Mouse (Mus musculus) lung, postnatal 0 days (tissue): ENCODE measurements around the gene Wdr62. TPM values are rescaled to one million over a fixed set of nuclear protein-coding genes. Genes with fewer than 3 reads are reported as not detected.
"Not testable (repeated sequence)": the region's sequence is repeated elsewhere in the genome, so short reads cannot be mapped to it uniquely, and the experiment has no call there.

Experiments
- ATAC-seq: fragments of 200-750 bp; cut with Nextera tagmentation; 2 replicates; pipeline ENCODE4 v1.8.0; 2017; ENCODE audit warnings: moderate library complexity
- DNase-seq: peaks from one replicate; pipeline ENCODE4 v3.0.0-alpha.2; 2016; ENCODE audit warnings: low spot score
- H3K27ac ChIP-seq: fragments of 300-500 bp; sonication (generic); 2 replicates; pipeline ENCODE4 v1.5.1; 2014; ENCODE audit warnings: antibody characterized with exemption, mild to moderate bottlenecking, low read length, mixed read lengths
- H3K27me3 ChIP-seq: fragments of 300-500 bp; sonication (generic); replicated peaks from 2 replicates; pipeline ENCODE4 v1.6.1; 2014; ENCODE audit warnings: low read length, mixed read lengths; ENCODE audit not compliant: insufficient read depth
- H3K36me3 ChIP-seq: fragments of 300-500 bp; sonication (generic); 2 replicates; pipeline ENCODE4 v1.6.1; 2014; ENCODE audit warnings: low read length, mixed read lengths; ENCODE audit not compliant: insufficient read depth
- H3K4me1 ChIP-seq: fragments of 300-500 bp; sonication (generic); 2 replicates; pipeline ENCODE4 v1.6.1; 2014; ENCODE audit warnings: antibody characterized with exemption, low read depth, low read length, mixed read lengths; ENCODE audit not compliant: insufficient read depth
- H3K4me2 ChIP-seq: fragments of 300-500 bp; sonication (generic); replicated peaks from 2 replicates; pipeline ENCODE4 v1.6.1; 2014; ENCODE audit warnings: low read depth, mild to moderate bottlenecking, low read length, moderate library complexity, mixed read lengths
- H3K4me3 ChIP-seq: fragments of 300-500 bp; sonication (generic); 2 replicates; pipeline ENCODE4 v1.5.1; 2014; ENCODE audit warnings: low read depth, low read length
- H3K9ac ChIP-seq: fragments of 300-500 bp; sonication (generic); replicated peaks from 2 replicates; pipeline ENCODE4 v1.6.1; 2014; ENCODE audit warnings: low read depth, mild to moderate bottlenecking
- H3K9me3 ChIP-seq: fragments of 300-500 bp; sonication (generic); 2 replicates; pipeline ENCODE4 v1.6.1; 2016; ENCODE audit warnings: low read length, mixed read lengths
- CTCF ChIP-seq: IDR thresholded peaks from 2 replicates; pipeline ENCODE4 v1.5.1; 2016; ENCODE audit warnings: antibody characterized with exemption, mild to moderate bottlenecking
- EP300 ChIP-seq: IDR thresholded peaks from 2 replicates; pipeline ENCODE4 v1.6.1; 2016; ENCODE audit warnings: antibody characterized with exemption, mild to moderate bottlenecking, control low read depth
- WGBS: fragments of 180-500 bp; shearing (Covaris S2); extraction: QIAGEN DNeasy Blood & Tissue Kit; methylation state at CpG from one replicate; pipeline ENCODE4 v1.1.7; 2014; 5-methylcytosine and 5-hydroxymethylcytosine counted together
- polyA plus RNA-seq: library from polyadenylated mRNA; unstranded; fragments of >200 nt; fragmentation: Nextera tagmentation; extraction: Ambion mirVana; gene quantifications from 2 replicates; pipeline ENCODE4 v1.2.1, GENCODE M21; 2015

Wdr62 gene
- polyA plus RNA-seq, 1 experiment from 2014 or later: 2.7 TPM

DNA sequence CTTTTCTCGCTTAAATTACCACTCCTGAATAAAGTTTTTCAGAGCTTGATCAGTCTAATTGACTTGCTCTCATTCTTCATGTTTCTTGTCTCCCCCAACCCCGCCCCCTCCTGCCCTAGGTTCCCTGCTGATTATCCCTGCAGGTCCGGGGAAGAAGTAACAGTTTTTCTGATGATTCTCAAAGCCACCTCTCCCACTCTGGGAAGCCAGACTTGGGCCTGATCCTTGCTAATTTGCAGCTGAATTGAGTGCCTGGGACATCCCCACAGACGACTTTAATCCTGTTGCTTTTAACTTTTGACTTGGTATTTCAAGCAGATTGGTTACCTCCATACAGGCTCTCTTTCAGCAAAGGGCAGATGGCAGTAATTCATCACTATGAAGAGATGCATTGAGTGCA is 69.2 kb downstream of the Wdr62 start:
- Histone ChIP-seq H3K27me3 (no peaks in the 10 kb centered on the region), H3K4me3 (no peak overlapping the region), H3K27ac (no peak overlapping the region), H3K4me1 (no peaks in the 10 kb centered on the region), H3K9ac (no peak overlapping the region), H3K4me2 (no peak overlapping the region), H3K9me3 (no peaks in the 10 kb centered on the region), H3K36me3 (no peaks in the 10 kb centered on the region)
- ATAC-seq: no peak
- TF ChIP-seq EP300 (no peak), CTCF (no peak)
- no peak for DNase-seq
- 36% methylated on average over 4 of the region's 4 CpGs for WGBS

DNA sequence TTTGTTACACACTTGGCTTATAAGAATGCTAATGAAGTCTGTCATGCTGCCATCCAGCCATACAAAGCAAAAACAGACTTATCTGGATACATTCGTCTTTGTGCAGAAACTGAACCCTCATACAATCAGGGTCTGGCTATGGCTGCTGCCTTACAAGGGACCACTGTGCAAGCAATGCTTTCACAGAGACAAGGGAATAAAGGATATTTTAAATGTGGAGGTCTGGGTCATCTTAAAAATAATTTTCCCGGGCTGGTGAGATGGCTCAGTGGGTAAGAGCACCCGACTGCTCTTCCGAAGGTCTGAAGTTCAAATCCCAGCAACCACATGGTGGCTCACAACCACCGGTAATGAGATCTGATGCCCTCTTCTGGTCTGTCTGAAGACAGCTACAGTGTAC is 73.9 kb downstream of the Wdr62 start:
- not testable (repeated sequence) for DNase-seq, ATAC-seq, H3K9me3 ChIP-seq, H3K9ac ChIP-seq, H3K36me3 ChIP-seq, H3K27ac ChIP-seq, H3K4me2 ChIP-seq, H3K27me3 ChIP-seq, H3K4me1 ChIP-seq, H3K4me3 ChIP-seq
- peak; percentile 10; the same call in 1 of the 2 replicates for TF ChIP-seq CTCF
- WGBS: 48% methylated on average over 5 of the region's 5 CpGs

DNA sequence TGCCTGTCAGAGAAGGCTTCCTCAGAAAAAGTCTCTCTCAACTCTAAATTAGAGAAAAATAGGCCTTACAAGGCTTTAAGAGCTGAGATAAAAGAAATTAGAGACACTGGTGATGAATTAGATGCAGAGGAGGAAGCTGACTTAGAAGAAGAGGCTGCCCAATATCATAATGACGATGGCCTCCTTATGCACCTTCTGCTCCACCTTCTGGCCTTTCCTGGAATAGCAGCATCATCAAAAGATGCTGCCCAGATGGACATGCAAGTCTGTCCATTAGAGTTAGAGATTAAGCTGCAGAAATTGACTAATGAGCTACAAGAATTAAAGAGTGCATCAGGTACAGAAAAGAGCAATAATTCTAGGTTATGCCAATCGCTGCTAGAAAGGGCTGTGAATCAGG is 74.8 kb downstream of the Wdr62 start:
- Histone ChIP-seq H3K4me1 (no peaks in the 10 kb centered on the region), H3K36me3 (no peaks in the 10 kb centered on the region), H3K9ac (no peak overlapping the region), H3K9me3 (no peaks in the 10 kb centered on the region), H3K4me2 (no peak overlapping the region), H3K27ac (no peak overlapping the region), H3K4me3 (no peak overlapping the region), H3K27me3 (no peaks in the 10 kb centered on the region)
- no peak for ATAC-seq
- peak; percentile 74 for DNase-seq
- TF ChIP-seq CTCF (peak; percentile 88), EP300 (no peak)
- WGBS: 0% methylated on average over 2 of the region's 2 CpGs

DNA sequence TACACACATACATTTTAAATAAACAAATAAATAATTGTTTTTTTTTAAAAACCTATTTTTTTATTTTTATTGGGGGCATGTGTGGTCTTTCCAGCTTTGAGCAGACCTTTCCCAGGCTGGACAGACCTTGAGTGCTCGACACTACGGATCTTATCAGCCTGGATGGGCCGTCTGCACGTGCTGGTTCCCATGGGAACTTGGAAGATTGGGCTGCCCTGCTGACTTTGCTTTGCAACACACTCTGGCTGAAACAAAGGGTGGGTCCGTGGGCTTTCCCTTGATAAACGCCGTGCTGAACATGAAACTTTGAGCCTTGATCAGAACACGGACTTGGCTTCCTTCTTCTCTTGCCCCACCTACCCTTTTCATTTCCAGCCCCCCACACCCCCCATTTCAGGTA is 75.8 kb downstream of the Wdr62 start:
- Histone ChIP-seq H3K27me3 (no peaks in the 10 kb centered on the region), H3K4me2 (no peak overlapping the region), H3K27ac (no peak overlapping the region), H3K9ac (no peak overlapping the region), H3K36me3 (no peaks in the 10 kb centered on the region), H3K4me1 (no peaks in the 10 kb centered on the region), H3K9me3 (no peaks in the 10 kb centered on the region), H3K4me3 (no peak overlapping the region)
- 18% methylated on average over 8 of the region's 8 CpGs for WGBS
- no peak for TF ChIP-seq EP300
- ATAC-seq (no peak), DNase-seq (no peak)

DNA sequence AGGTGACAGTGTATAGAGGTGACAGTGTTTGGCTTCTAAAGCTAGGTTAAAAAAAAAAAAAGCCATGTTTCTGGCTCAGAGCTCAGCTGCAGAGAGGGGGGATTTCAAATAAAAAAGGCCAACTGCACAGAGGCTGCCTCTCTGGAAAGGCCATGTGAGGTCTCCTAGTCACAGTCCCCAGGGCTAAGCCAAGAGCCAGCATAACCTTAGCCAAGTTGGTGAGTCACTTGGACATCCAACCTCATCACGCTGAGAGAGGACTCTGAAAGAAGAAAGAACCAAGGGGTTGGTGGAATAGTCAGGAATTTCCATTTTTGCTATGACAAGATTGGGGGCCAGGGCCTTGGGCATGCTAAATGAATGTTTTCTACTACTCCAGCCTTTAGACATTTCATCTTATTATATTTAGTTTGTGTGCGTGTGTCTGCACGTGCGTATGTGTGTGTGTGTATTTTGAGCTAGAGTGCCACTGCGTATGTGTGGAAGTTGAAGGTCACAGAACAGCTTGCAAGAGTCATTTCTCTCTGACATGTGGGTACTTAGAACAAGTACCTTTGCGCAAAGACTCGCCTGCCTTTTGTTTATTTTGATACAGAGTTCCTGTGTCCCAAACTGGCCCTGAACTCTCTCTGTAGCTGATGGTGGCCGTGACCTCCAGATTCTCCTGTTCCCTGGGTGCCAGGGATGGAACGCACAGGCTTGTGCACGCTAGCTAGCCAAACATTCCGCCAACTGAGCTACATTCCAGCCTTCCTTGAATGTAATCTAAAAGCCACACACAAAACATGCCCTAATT is 77.1 kb downstream of the Wdr62 start:
- Histone ChIP-seq H3K9me3 (no peaks in the 10 kb centered on the region), H3K9ac (no peak overlapping the region), H3K27me3 (no peaks in the 10 kb centered on the region), H3K36me3 (no peaks in the 10 kb centered on the region), H3K27ac (no peak overlapping the region), H3K4me2 (no peak overlapping the region), H3K4me3 (no peak overlapping the region), H3K4me1 (no peaks in the 10 kb centered on the region)
- WGBS: 38% methylated on average over 11 of the region's 11 CpGs
- TF ChIP-seq EP300: no peak
- TF ChIP-seq CTCF: no peak
- ATAC-seq: no peak
- no peak for DNase-seq

DNA sequence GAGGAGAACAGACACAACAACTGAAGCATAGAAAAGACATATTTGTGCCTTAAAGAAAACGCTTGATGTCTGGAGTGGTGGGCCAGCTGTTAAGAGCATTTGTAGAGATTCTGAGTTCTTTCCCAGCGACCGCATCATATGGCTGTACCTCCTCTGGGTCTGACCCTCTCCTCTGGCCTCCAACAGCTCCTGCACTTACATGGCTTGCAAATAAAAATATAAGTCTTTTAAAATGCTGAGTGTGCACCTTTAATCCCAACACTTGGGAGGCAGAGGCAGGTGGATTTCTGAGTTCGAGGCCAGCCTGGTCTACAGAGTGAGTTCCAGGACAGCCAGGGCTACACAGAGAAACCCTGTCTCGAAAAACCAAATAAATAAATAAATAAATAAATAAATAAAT is 79.6 kb downstream of the Wdr62 start:
- H3K9ac ChIP-seq, H3K4me2 ChIP-seq, ATAC-seq, H3K4me3 ChIP-seq, H3K36me3 ChIP-seq, DNase-seq, H3K4me1 ChIP-seq, H3K9me3 ChIP-seq, H3K27ac ChIP-seq, H3K27me3 ChIP-seq: not testable (repeated sequence)
- WGBS: 90% methylated on average over 5 of the region's 5 CpGs

DNA sequence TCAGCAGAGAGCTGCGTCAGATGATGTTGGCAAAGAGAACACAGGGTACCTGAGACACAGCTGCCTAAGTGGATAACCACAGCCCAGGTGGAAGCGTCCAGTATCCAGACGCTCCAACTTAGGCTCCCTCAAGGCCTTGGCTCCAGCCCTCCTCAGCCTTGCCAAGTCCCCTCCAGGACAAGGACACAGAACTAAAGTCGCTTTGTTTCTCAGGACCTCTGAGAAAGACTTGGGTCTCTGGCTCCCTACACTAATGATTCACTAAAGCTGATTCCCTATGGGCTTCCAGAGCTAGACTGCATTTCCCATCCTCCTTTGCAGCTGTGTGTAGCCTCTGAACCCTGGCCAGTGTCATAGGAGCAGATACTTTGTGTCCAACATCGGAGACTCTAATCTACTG is 80.0 kb downstream of the Wdr62 start:
- Histone ChIP-seq H3K4me2 (no peak overlapping the region), H3K4me3 (no peak overlapping the region), H3K27me3 (no peaks in the 10 kb centered on the region), H3K9ac (no peak overlapping the region), H3K27ac (no peak overlapping the region), H3K9me3 (no peaks in the 10 kb centered on the region), H3K36me3 (no peaks in the 10 kb centered on the region), H3K4me1 (0 out of 2 replicates have a peak, but pooled peaks cover 1% of the 10 kb centered on the region)
- DNase-seq (no peak), ATAC-seq (no peak)
- 78% methylated on average over 5 of the region's 5 CpGs for WGBS
- TF ChIP-seq EP300 (no peak), CTCF (no peak)
